Mouse (Mus musculus) heart, adult 2 months (tissue): Measurements from ENCODE around the gene Zfp408.

ENCODE experiments used
- CTCF ChIP-seq: fragments of 200-600 bp; IDR thresholded peaks from 2 replicates; pipeline ENCODE4 v1.8.1; 2022; ENCODE audit warnings: antibody characterized with exemption, mild to moderate bottlenecking, moderate library complexity
- EP300 ChIP-seq: fragments of 200-500 bp; IDR thresholded peaks from 2 replicates; pipeline ENCODE4 v1.6.1; 2011; ENCODE audit warnings: low read depth, low read length, control low read depth; ENCODE audit not compliant: insufficient read depth
- POLR2A ChIP-seq: fragments of 200-500 bp; IDR thresholded peaks from 2 replicates; pipeline ENCODE4 v1.6.1; 2011; ENCODE audit warnings: mild to moderate bottlenecking, low read depth, low read length, control low read depth; ENCODE audit not compliant: insufficient read depth

GRCm38 (mm10) chr2:91650360-91650995, 887 bp upstream of the Zfp408 start:
- TF ChIP-seq EP300 (no peak; the same call in 1 of the 2 replicates), CTCF (no peak), POLR2A (no peak)
